Mouse (Mus musculus) central nervous system, embryonic 18 days (tissue): ENCODE data around the gene Bpifb4. TPM values are rescaled to one million over a fixed set of nuclear protein-coding genes. Genes with fewer than 3 reads are reported as not detected.

Source experiments
- polyA plus RNA-seq: library from polyadenylated mRNA; depleted of rRNA; stranded (reverse); fragments of >200 nt; gene quantifications from 2 replicates; pipeline ENCODE4 v1.2.3, GENCODE M21; 2012; rRNA removed

The Bpifb4 gene
- polyA plus RNA-seq = 0.05 and 0.27 TPM in 2 replicates

DNA sequence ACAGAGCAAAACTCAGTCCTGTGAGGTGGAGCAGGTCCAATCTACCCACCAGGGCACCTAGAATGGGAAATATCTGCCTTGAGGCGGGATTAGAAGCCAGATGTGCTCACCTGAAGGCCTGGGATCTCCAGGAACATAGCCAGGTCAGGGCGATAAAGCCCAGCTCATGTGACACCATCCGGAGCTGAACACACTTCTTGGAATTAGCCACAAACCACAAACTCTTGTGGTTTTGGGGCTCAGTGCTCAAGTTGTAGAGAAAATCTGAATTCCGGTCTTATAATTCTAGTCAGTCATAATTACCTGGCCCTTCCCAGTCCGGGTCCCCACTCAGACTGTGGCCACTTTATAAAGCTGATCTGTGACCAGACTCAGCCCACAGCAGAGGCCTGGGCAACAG, at the start of gene Bpifb4:
Gene Bpifb4 (plus strand): TSS at position 370 of the 400 bp plus-strand sequence.

DNA sequence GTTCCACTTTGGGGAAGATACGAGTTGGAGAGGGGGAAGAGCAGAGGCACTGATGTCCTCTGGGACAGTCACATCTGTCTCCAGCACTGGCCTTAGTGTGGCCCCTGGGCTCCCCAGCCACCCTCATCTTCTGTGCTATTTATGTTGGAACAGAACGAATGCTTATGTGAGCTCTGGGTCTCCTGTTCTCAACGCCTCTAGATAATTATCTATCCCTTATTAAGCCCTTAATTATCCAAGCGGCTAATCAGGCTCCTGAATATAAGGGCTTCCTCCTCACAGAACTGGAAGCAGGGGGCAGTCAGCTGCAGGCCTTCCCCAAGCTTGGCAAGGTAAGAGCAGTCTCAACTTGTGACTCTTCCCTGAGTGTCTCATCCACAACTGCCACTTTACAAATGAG, 37.9 kb upstream of the Bpifb4 start, which contains the start of gene Bpifb6:
Gene Bpifb6 (plus strand): TSS at position 301 of the 400 bp plus-strand sequence.

DNA sequence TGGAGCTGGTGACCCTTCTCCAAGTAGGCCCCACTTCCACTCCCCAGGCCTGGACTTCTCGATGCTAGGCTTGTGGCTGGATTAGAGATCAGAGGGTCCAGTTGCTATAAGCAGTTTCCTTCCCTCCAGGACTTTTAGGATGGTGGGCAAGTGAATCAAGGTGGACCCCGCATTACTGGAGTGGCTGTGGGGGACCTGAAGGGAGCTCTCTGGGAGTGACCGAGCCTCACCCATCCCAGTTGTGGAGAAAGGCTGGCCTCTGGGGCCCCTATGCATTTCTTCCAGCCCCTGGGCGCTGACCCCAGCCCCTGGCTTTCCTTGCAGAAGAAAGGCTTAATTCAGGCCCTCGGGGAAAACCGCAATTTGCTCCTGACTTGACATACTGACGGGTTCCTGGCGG, 20.1 kb upstream of the Bpifb4 start, which contains the start of gene Bpifb3:
Gene Bpifb3 (plus strand): TSS at position 301 of the 400 bp plus-strand sequence.

DNA sequence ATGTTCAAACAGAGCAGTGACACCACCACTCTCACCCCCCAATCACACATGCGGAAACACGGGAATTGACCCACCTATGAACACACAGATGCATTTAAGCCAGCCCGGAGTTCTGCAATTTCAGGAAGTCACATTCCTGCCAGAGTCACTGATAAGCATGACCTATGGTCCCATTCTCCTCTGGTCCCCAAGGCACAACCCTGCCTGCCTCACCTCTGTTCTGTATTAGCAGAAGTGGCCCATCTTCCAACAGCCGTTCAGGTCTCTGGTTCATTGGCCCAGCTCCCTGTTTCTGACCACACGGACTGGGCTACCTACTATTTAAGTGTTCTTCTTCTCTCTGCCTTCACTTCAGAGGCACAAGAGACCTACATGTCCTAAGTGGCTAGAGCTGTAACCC, 36.6 kb downstream of the Bpifb4 start, which contains the start of gene Bpifa6:
Gene Bpifa6 (plus strand): TSS at position 364 of the 400 bp plus-strand sequence.

DNA sequence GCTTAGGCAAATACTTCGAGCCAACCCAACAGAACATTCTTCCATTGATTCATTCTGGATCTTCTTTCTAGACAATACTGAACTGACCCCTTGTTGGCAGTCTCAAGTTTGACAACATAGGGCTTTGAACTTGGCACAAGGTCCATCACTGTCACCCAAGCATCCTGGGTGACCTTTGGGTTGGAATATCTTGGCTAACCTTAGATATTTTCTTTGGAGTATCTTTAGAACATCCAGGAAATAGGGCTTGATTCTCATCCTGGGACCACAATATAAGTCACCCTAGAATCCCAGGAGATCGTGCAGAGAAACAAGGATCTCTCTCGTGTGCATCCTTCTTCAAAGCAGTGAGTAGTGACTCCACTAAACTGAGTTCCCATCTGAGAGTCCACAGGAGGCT, 70.0 kb downstream of the Bpifb4 start, which contains the start of gene Bpifa2:
Gene Bpifa2 (plus strand): TSS at position 301 of the 400 bp plus-strand sequence.

Other genes with a start within 250 kb of the Bpifb4 start
- 0.05 TPM in 1 of 2 replicates, not detected in the other for gene Dnmt3c, start 241.6 kb upstream of the Bpifb4 start, polyA plus RNA-seq
- 69.2 and 84.0 TPM in 2 replicates for gene Mapre1, start 196.9 kb upstream of the Bpifb4 start, polyA plus RNA-seq
- gene Efcab8, start 158.3 kb upstream of the Bpifb4 start, polyA plus RNA-seq = 0.09 and 0.16 TPM in 2 replicates
- gene Sun5, start 67.1 kb upstream of the Bpifb4 start, polyA plus RNA-seq = not detected in 2 replicates
- 0.07 and 0.16 TPM in 2 replicates for gene Bpifb2, start 63.2 kb upstream of the Bpifb4 start, polyA plus RNA-seq
- gene Bpifb6, start 37.8 kb upstream of the Bpifb4 start, polyA plus RNA-seq = 0.09 TPM in 1 of 2 replicates, not detected in the other
- not detected in 2 replicates for gene Bpifb3, start 20.0 kb upstream of the Bpifb4 start, polyA plus RNA-seq
- gene Bpifa6, start 36.7 kb downstream of the Bpifb4 start, polyA plus RNA-seq = not detected in 2 replicates
- not detected in 2 replicates for gene Bpifa2, start 70.1 kb downstream of the Bpifb4 start, polyA plus RNA-seq
- not detected in 2 replicates for gene Bpifa3, start 192.1 kb downstream of the Bpifb4 start, polyA plus RNA-seq
- gene Bpifa1, start 204.7 kb downstream of the Bpifb4 start, polyA plus RNA-seq = 0.11 and 1.3 TPM in 2 replicates
- gene Bpifa5, start 224.4 kb downstream of the Bpifb4 start, polyA plus RNA-seq = not detected in 2 replicates